Mouse (Mus musculus): ENCODE results near the gene Vegfd. TPM values are rescaled to one million over a fixed set of nuclear protein-coding genes. Genes with fewer than 3 reads are reported as not detected.

The Vegfd gene
- polyA plus RNA-seq, 1 experiment from 2014 or later = 1.3 TPM

- Histone ChIP-seq H3K9me3 (no peaks in the 10 kb centered on the region), H3K4me1 (no peaks in the 10 kb centered on the region), H3K27ac (no peak overlapping the region), H3K36me3 (replicated peaks) (peaks cover 58% of the 10 kb centered on the region), H3K27me3 (ENCODE audit: poor library complexity, severe bottlenecking) (peaks cover 93% of the 10 kb centered on the region), H3K4me3 (no peak overlapping the region)
- DNase-seq (ENCODE audit: extremely low spot score, low spot score) = no peak
- 86% methylated on average over 2 of the region's 2 CpGs for WGBS
These were observed 55.0 kb downstream of the Vegfd start for GRCm38 (mm10) chrX:164428224-164428623.

GRCm38 (mm10) chrX:164430621-164431020 is 57.4 kb downstream of the Vegfd start:
- Histone ChIP-seq H3K36me3 (replicated peaks) (peaks cover 56% of the 10 kb centered on the region), H3K4me1 (no peaks in the 10 kb centered on the region), H3K27me3 (ENCODE audit: poor library complexity, severe bottlenecking) (peaks cover 80% of the 10 kb centered on the region), H3K27ac (no peak overlapping the region), H3K9me3 (no peaks in the 10 kb centered on the region), H3K4me3 (no peak overlapping the region)
- WGBS = 92% methylated on average over 6 of the region's 6 CpGs
- DNase-seq (ENCODE audit: extremely low spot score, low spot score) = no peak

- H3K27me3 ChIP-seq (ENCODE audit: poor library complexity, severe bottlenecking) = peaks cover 80% of the 10 kb centered on the region
- 96% methylated on average over 2 of the region's 2 CpGs for WGBS
- H3K9me3 ChIP-seq = no peaks in the 10 kb centered on the region
- no peaks in the 10 kb centered on the region for H3K4me1 ChIP-seq
- H3K27ac ChIP-seq = no peak overlapping the region
- H3K4me3 ChIP-seq = no peak overlapping the region
- peaks cover 54% of the 10 kb centered on the region for H3K36me3 ChIP-seq (replicated peaks)
- DNase-seq (ENCODE audit: extremely low spot score, low spot score) = no peak
These were observed 58.0 kb downstream of the Vegfd start for GRCm38 (mm10) chrX:164431133-164431532.

- Histone ChIP-seq H3K4me3 (no peak overlapping the region), H3K4me1 (no peaks in the 10 kb centered on the region), H3K27me3 (ENCODE audit: poor library complexity, severe bottlenecking) (peaks cover 81% of the 10 kb centered on the region), H3K36me3 (replicated peaks) (peaks cover 54% of the 10 kb centered on the region), H3K9me3 (no peaks in the 10 kb centered on the region), H3K27ac (no peak overlapping the region)
- 91% methylated on average over 6 of the region's 6 CpGs for WGBS
- DNase-seq (ENCODE audit: extremely low spot score, low spot score) = no peak
These were observed 58.4 kb downstream of the Vegfd start for GRCm38 (mm10) chrX:164431541-164431940.

GRCm38 (mm10) chrX:164432682-164433081 is 59.5 kb downstream of the Vegfd start:
- H3K36me3 ChIP-seq (replicated peaks) = peaks cover 54% of the 10 kb centered on the region
- no peaks in the 10 kb centered on the region for H3K9me3 ChIP-seq
- no peaks in the 10 kb centered on the region for H3K4me1 ChIP-seq
- no peak overlapping the region for H3K4me3 ChIP-seq
- WGBS = 95% methylated on average over 9 of the region's 9 CpGs
- H3K27me3 ChIP-seq (ENCODE audit: poor library complexity, severe bottlenecking) = peaks cover 81% of the 10 kb centered on the region
- no peak for DNase-seq (ENCODE audit: extremely low spot score, low spot score)
- H3K27ac ChIP-seq = no peak overlapping the region

GRCm38 (mm10) chrX:164436709-164437108 is 63.5 kb downstream of the Vegfd start, which contains the start of gene Asb11:
TSS of gene Asb11 (plus strand) at chrX:164436994.
- Histone ChIP-seq H3K9me3 (no peaks in the 10 kb centered on the region), H3K27me3 (ENCODE audit: poor library complexity, severe bottlenecking) (peaks cover 78% of the 10 kb centered on the region), H3K4me3 (no peak within 1 kb of the TSS), H3K4me1 (no peaks in the 10 kb centered on the region), H3K27ac (no peak within 1 kb of the TSS), H3K36me3 (replicated peaks) (peaks cover 21% of the 10 kb centered on the region)
- DNase-seq (ENCODE audit: extremely low spot score, low spot score) = no peak
- 84% methylated on average over 8 of the region's 8 CpGs for WGBS

GRCm38 (mm10) chrX:164439462-164439861 is 66.3 kb downstream of the Vegfd start:
- peaks cover 2% of the 10 kb centered on the region for H3K36me3 ChIP-seq (replicated peaks)
- WGBS = 89% methylated on average over 7 of the region's 7 CpGs

GRCm38 (mm10) chrX:164440140-164440539 is 67.0 kb downstream of the Vegfd start:
- Histone ChIP-seq H3K9me3 (no peaks in the 10 kb centered on the region), H3K36me3 (replicated peaks) (no peaks in the 10 kb centered on the region), H3K4me3 (no peak overlapping the region), H3K4me1 (no peaks in the 10 kb centered on the region), H3K27me3 (ENCODE audit: poor library complexity, severe bottlenecking) (peaks cover 90% of the 10 kb centered on the region), H3K27ac (no peak overlapping the region)
- 80% methylated on average over 2 of the region's 2 CpGs for WGBS
- DNase-seq (ENCODE audit: extremely low spot score, low spot score) = no peak

More at GRCm38 (mm10) chrX:164439462-164439861, 66.3 kb downstream of the Vegfd start:
- Histone ChIP-seq H3K4me3 (no peak overlapping the region), H3K27ac (no peak overlapping the region), H3K4me1 (no peaks in the 10 kb centered on the region), H3K9me3 (no peaks in the 10 kb centered on the region), H3K27me3 (ENCODE audit: poor library complexity, severe bottlenecking) (peaks cover 86% of the 10 kb centered on the region)
- no peak for DNase-seq (ENCODE audit: extremely low spot score, low spot score)

- Histone ChIP-seq H3K27ac (no peak overlapping the region), H3K36me3 (replicated peaks) (no peaks in the 10 kb centered on the region), H3K27me3 (ENCODE audit: poor library complexity, severe bottlenecking) (peaks cover 90% of the 10 kb centered on the region), H3K9me3 (no peaks in the 10 kb centered on the region), H3K4me1 (no peaks in the 10 kb centered on the region), H3K4me3 (no peak overlapping the region)
- WGBS = 88% methylated on average over 3 of the region's 3 CpGs
- DNase-seq (ENCODE audit: extremely low spot score, low spot score) = no peak
These were observed 67.5 kb downstream of the Vegfd start for GRCm38 (mm10) chrX:164440703-164441102.

- Histone ChIP-seq H3K36me3 (replicated peaks) (no peaks in the 10 kb centered on the region), H3K27ac (no peak overlapping the region), H3K4me3 (no peak overlapping the region), H3K27me3 (ENCODE audit: poor library complexity, severe bottlenecking) (peaks cover 90% of the 10 kb centered on the region), H3K4me1 (no peaks in the 10 kb centered on the region), H3K9me3 (no peaks in the 10 kb centered on the region)
- 83% methylated on average over 3 of the region's 3 CpGs for WGBS
- no peak for DNase-seq (ENCODE audit: extremely low spot score, low spot score)
These were observed 68.1 kb downstream of the Vegfd start for GRCm38 (mm10) chrX:164441306-164441705.

- Histone ChIP-seq H3K27me3 (ENCODE audit: poor library complexity, severe bottlenecking) (peaks cover 62% of the 10 kb centered on the region), H3K9me3 (no peaks in the 10 kb centered on the region), H3K4me1 (no peaks in the 10 kb centered on the region), H3K27ac (no peak overlapping the region), H3K36me3 (replicated peaks) (no peaks in the 10 kb centered on the region), H3K4me3 (no peak overlapping the region)
- 91% methylated on average over 12 of the region's 12 CpGs for WGBS
- no peak for DNase-seq (ENCODE audit: extremely low spot score, low spot score)
These were observed 72.4 kb downstream of the Vegfd start for GRCm38 (mm10) chrX:164445601-164446000.

GRCm38 (mm10) chrX:164446106-164446551 is 73.0 kb downstream of the Vegfd start:
- no peak overlapping the region for H3K27ac ChIP-seq
- no peaks in the 10 kb centered on the region for H3K4me1 ChIP-seq
- 82% methylated on average over 10 of the region's 10 CpGs for WGBS
- H3K9me3 ChIP-seq = no peaks in the 10 kb centered on the region
- no peaks in the 10 kb centered on the region for H3K36me3 ChIP-seq (replicated peaks)
- peaks cover 60% of the 10 kb centered on the region for H3K27me3 ChIP-seq (ENCODE audit: poor library complexity, severe bottlenecking)
- no peak for DNase-seq (ENCODE audit: extremely low spot score, low spot score)
- H3K4me3 ChIP-seq = no peak overlapping the region

GRCm38 (mm10) chrX:164446835-164447681 is 73.9 kb downstream of the Vegfd start:
- no peak for DNase-seq (ENCODE audit: extremely low spot score, low spot score)
- Histone ChIP-seq H3K27ac (no peak overlapping the region), H3K27me3 (ENCODE audit: poor library complexity, severe bottlenecking) (peaks cover 59% of the 10 kb centered on the region), H3K4me1 (no peaks in the 10 kb centered on the region), H3K4me3 (no peak overlapping the region), H3K36me3 (replicated peaks) (no peaks in the 10 kb centered on the region), H3K9me3 (no peaks in the 10 kb centered on the region)
- 91% methylated on average over 9 of the region's 9 CpGs for WGBS
